Mouse (Mus musculus): Measurements from ENCODE around the gene Sestd1. TPM values are rescaled to one million over a fixed set of nuclear protein-coding genes. Genes with fewer than 3 reads are reported as not detected.

The Sestd1 gene
- polyA plus RNA-seq, 1 experiment from 2014 or later, result 15.2 TPM

DNA sequence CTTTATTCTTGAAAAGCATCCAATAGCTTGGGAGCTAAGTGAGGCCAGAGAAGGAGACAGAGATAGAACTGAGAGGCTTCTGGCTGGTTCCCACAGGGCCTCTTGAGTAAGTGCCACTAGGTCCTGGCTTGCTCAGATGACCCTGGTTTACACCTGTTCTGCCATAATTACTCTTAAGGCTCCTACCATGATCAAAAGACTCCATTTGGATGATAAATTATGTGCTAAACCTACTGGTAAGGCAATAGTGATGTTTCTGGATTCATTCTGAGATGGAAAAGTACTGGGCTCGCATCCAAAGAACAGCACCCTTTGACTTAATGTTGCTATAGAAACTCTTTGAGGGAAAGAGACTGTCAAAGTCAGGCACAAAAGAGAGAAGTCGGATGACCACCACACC, 106.1 kb downstream of the Sestd1 start:
- Histone ChIP-seq H3K4me1 (ENCODE audit: control insufficient read depth in 2 of 2, insufficient read depth in 2 of 2, low read length in 2 of 2) (peaks cover 27 to 68% of the 10 kb centered on the region in 2 experiments), H3K27ac (replicated peaks in 1 of 2; ENCODE audit: control insufficient read depth in 1 of 2, insufficient read depth in 1 of 2, low read depth in 2 of 2, low read length in 2 of 2) (peak overlapping the region; percentile 67 to 99; a peak in 3 of 4 replicates), H3K4me3 (ENCODE audit: control insufficient read depth in 1 of 2, insufficient read depth in 1 of 2, low read depth in 1 of 2, low read length in 2 of 2) (no peak overlapping the region), H3K9ac (ENCODE audit: low read length) (no peak overlapping the region), H3K9me3 (ENCODE audit: control insufficient read depth, low read length) (no peaks in the 10 kb centered on the region), H3K36me3 (ENCODE audit: control insufficient read depth, insufficient read depth, low read length) (no peaks in the 10 kb centered on the region), H3K4me2 (ENCODE audit: low read length) (peak overlapping the region; percentile 3; the same call in 1 of the 2 replicates), H3K27me3 (ENCODE audit: control insufficient read depth, insufficient read depth, low read length) (no peaks in the 10 kb centered on the region)
- WGBS, result 66% methylated on average over 2 of the region's 2 CpGs
- no peak for ATAC-seq (ENCODE audit: insufficient number of reproducible peaks, insufficient read depth, low FRiP score, low read depth)

DNA sequence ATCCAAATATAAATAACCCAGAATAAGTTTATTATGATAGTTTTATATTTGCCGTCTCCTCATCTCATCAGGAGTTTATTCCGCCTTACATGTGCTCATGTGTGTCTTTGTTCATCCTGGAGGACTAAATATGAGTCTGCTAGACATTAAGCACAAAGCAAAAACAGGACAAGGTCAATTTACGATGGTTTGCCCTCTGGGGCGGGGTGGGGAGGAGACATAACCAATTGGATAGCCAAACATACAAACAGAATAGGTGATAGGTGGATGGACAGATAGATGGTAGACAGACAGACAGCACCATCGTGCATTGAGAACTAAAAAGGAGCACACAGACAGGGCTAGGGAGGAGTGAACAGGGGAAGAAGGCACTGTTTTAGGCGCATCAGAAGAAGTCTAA, 106.6 kb downstream of the Sestd1 start:
- no peak overlapping the region for H3K4me3 ChIP-seq (ENCODE audit: control insufficient read depth in 1 of 2, insufficient read depth in 1 of 2, low read depth in 1 of 2, low read length in 2 of 2)
- H3K27me3 ChIP-seq (ENCODE audit: control insufficient read depth, insufficient read depth, low read length), result no peaks in the 10 kb centered on the region
- H3K4me1 ChIP-seq (ENCODE audit: control insufficient read depth in 2 of 2, insufficient read depth in 2 of 2, low read length in 2 of 2), result peaks cover 27 to 68% of the 10 kb centered on the region in 2 experiments
- H3K9ac ChIP-seq (ENCODE audit: low read length), result no peak overlapping the region; the same call in 1 of the 2 replicates
- ATAC-seq (ENCODE audit: insufficient number of reproducible peaks, insufficient read depth, low FRiP score, low read depth), result no peak
- no peaks in the 10 kb centered on the region for H3K9me3 ChIP-seq (ENCODE audit: control insufficient read depth, low read length)
- peak overlapping the region; percentile 67 to 99; a peak in 3 of 4 replicates for H3K27ac ChIP-seq (replicated peaks in 1 of 2; ENCODE audit: control insufficient read depth in 1 of 2, insufficient read depth in 1 of 2, low read depth in 2 of 2, low read length in 2 of 2)
- peak overlapping the region; percentile 3; the same call in 1 of the 2 replicates for H3K4me2 ChIP-seq (ENCODE audit: low read length)
- no peaks in the 10 kb centered on the region for H3K36me3 ChIP-seq (ENCODE audit: control insufficient read depth, insufficient read depth, low read length)
- 70% methylated on average over 6 of the region's 6 CpGs for WGBS

DNA sequence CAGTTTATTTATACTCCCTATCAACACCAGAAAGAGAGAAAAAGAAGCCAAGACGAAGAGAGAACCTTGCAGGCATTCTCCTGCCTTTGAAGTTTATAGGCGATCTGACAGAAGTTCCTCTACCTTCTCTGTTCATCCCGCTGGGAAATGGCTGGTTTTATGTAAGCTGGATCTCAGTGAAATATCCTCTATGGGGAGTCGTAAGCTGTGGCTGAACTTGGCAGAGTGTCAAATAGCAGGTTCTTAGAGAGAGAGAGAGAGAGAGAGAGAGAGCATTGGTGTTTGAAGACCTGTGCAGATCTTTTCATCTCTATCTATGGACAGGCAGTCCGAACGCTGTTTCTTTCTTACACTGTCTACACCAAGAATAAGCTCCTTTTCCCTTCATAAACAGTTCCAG, 107.0 kb downstream of the Sestd1 start:
- peak overlapping the region; percentile 15; the same call in 1 of the 2 replicates for H3K4me2 ChIP-seq (ENCODE audit: low read length)
- H3K9me3 ChIP-seq (ENCODE audit: control insufficient read depth, low read length), result no peaks in the 10 kb centered on the region
- H3K27me3 ChIP-seq (ENCODE audit: control insufficient read depth, insufficient read depth, low read length), result no peaks in the 10 kb centered on the region
- ATAC-seq (ENCODE audit: insufficient number of reproducible peaks, insufficient read depth, low FRiP score, low read depth), result no peak
- H3K4me3 ChIP-seq (ENCODE audit: control insufficient read depth in 1 of 2, insufficient read depth in 1 of 2, low read depth in 1 of 2, low read length in 2 of 2), result no peak overlapping the region
- H3K4me1 ChIP-seq (ENCODE audit: control insufficient read depth in 2 of 2, insufficient read depth in 2 of 2, low read length in 2 of 2), result peaks cover 29 to 68% of the 10 kb centered on the region in 2 experiments
- peaks cover 2% of the 10 kb centered on the region for H3K36me3 ChIP-seq (ENCODE audit: control insufficient read depth, insufficient read depth, low read length)
- H3K9ac ChIP-seq (ENCODE audit: low read length), result 0 out of 2 replicates have a peak overlapping the region, but pooled peaks have one; percentile 26
- peak overlapping the region; percentile 69 to 99; a peak in 3 of 4 replicates for H3K27ac ChIP-seq (replicated peaks in 1 of 2; ENCODE audit: control insufficient read depth in 1 of 2, insufficient read depth in 1 of 2, low read depth in 2 of 2, low read length in 2 of 2)
- WGBS, result 30% methylated on average over 6 of the region's 6 CpGs

DNA sequence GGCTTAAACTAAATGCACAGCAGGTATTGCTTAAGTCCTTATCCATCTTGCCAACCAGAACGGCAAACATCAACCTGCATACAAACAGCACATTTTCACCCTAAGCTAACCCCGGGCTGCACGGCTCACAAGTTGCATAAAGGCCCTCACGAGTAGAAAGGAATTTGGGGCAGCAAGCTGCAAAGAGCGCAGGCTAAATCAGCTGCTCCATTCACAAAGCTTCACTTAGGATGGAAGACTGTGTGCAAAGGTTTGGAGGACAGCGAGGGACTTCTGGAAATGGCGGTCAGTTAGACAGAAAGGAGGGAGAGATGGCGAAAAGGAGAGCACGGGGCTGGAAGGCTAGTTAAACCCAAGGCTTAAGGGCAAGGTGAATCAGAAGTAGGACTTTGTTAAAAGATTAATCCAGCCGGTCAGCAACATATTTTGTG, 108.1 kb downstream of the Sestd1 start:
- Histone ChIP-seq H3K4me1 (ENCODE audit: control insufficient read depth in 2 of 2, insufficient read depth in 2 of 2, low read length in 2 of 2) (peaks cover 34 to 74% of the 10 kb centered on the region in 2 experiments), H3K4me3 (ENCODE audit: control insufficient read depth in 1 of 2, insufficient read depth in 1 of 2, low read depth in 1 of 2, low read length in 2 of 2) (peak overlapping the region in 1 of 2 experiments; percentile 13; a peak in 1 of 4 replicates), H3K4me2 (ENCODE audit: low read length) (peak overlapping the region; percentile 82), H3K36me3 (ENCODE audit: control insufficient read depth, insufficient read depth, low read length) (peaks cover 13% of the 10 kb centered on the region), H3K27me3 (ENCODE audit: control insufficient read depth, insufficient read depth, low read length) (no peaks in the 10 kb centered on the region), H3K9ac (ENCODE audit: low read length) (peak overlapping the region; percentile 70), H3K27ac (replicated peaks in 1 of 2; ENCODE audit: control insufficient read depth in 1 of 2, insufficient read depth in 1 of 2, low read depth in 2 of 2, low read length in 2 of 2) (peak overlapping the region; percentile 84 to 99), H3K9me3 (ENCODE audit: control insufficient read depth, low read length) (no peaks in the 10 kb centered on the region)
- no peak for ATAC-seq (ENCODE audit: insufficient number of reproducible peaks, insufficient read depth, low FRiP score, low read depth)
- WGBS, result 28% methylated on average over 10 of the region's 10 CpGs

DNA sequence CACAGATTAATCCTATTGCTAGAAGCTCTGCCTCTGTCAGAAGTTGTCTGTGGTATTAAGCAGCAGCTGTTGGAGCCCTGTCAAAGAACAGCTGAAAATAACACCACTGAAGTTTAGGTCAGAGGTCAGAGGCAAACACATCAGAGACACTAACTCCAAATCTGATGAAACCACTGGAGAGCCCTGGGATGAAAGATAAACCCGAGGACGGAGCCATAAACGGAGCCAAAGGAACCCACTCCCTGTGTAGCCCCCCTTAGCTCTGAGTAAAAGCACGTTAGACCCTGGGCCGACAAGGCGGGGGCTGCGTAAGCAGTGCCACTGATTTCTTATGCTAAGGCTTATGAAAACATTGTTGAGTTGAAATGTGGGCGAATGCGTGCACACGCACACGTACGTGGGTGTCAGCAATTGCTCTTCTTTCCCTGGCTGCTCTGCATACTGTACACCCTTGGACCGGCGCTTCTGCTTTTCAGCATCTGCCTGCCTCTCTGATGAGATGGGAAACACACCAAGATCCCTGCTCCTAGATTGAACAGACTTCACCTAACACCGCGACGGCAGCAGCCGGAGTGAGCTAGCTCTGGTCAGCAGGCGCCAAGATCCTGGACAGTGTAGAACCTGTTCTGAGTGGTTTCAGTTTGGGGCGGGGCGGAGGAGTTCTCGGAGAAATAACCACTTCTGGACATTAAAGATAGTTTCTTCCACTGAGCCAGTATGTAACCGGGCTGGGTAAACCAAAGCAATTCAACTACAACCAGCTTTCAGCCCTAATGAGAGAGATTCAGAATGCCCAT, 108.8 kb downstream of the Sestd1 start:
- H3K4me1 ChIP-seq (ENCODE audit: control insufficient read depth in 2 of 2, insufficient read depth in 2 of 2, low read length in 2 of 2), result peaks cover 32 to 76% of the 10 kb centered on the region in 2 experiments
- peak overlapping the region; percentile 4 to 13; a peak in 2 of 4 replicates for H3K4me3 ChIP-seq (ENCODE audit: control insufficient read depth in 1 of 2, insufficient read depth in 1 of 2, low read depth in 1 of 2, low read length in 2 of 2)
- 0 out of 2 replicates have a peak, but pooled peaks have one; percentile 19 for ATAC-seq (ENCODE audit: insufficient number of reproducible peaks, insufficient read depth, low FRiP score, low read depth)
- 11% methylated on average over 23 of the region's 23 CpGs for WGBS
- H3K36me3 ChIP-seq (ENCODE audit: control insufficient read depth, insufficient read depth, low read length), result peaks cover 20% of the 10 kb centered on the region
- no peaks in the 10 kb centered on the region for H3K9me3 ChIP-seq (ENCODE audit: control insufficient read depth, low read length)
- H3K27ac ChIP-seq (replicated peaks in 1 of 2; ENCODE audit: control insufficient read depth in 1 of 2, insufficient read depth in 1 of 2, low read depth in 2 of 2, low read length in 2 of 2), result peak overlapping the region; percentile 84 to 99
- H3K27me3 ChIP-seq (ENCODE audit: control insufficient read depth, insufficient read depth, low read length), result no peaks in the 10 kb centered on the region
- peak overlapping the region; percentile 82 for H3K4me2 ChIP-seq (ENCODE audit: low read length)
- peak overlapping the region; percentile 70 for H3K9ac ChIP-seq (ENCODE audit: low read length)

DNA sequence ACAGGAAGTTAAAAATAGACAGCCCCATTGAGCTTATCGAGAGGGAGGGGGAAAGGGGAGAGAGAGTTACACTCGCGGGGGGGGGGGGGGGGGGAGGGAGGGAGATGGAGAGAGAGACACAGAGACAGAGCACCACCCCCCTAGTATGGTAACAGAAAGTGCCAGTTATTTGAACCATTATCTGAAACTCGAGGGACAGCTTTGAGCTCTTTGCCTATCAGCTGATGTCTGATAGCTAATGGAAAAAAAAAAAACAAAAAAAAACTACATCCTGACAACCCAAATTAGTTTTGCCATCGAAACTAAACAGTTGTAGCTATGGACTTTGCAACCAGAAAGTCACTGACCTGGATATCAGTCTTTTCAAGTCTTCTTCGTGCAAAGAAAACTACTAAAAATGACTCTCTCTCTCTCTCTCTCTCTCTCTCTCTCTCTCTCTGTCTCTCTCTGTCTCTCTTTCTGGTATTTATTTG, 109.7 kb downstream of the Sestd1 start, which contains the start of gene Ccdc141:
TSS of gene Ccdc141 (minus strand) at position 4 of the 473 bp plus-strand sequence.
- ATAC-seq (ENCODE audit: insufficient number of reproducible peaks, insufficient read depth, low FRiP score, low read depth), result no peak
- Histone ChIP-seq H3K4me1 (ENCODE audit: control insufficient read depth in 2 of 2, insufficient read depth in 2 of 2, low read length in 2 of 2) (peaks cover 30 to 75% of the 10 kb centered on the region in 2 experiments), H3K27me3 (ENCODE audit: control insufficient read depth, insufficient read depth, low read length) (no peaks in the 10 kb centered on the region), H3K27ac (replicated peaks in 1 of 2; ENCODE audit: control insufficient read depth in 1 of 2, insufficient read depth in 1 of 2, low read depth in 2 of 2, low read length in 2 of 2) (peak within 1 kb of the TSS; percentile 97 to 99), H3K9me3 (ENCODE audit: control insufficient read depth, low read length) (no peaks in the 10 kb centered on the region), H3K36me3 (ENCODE audit: control insufficient read depth, insufficient read depth, low read length) (peaks cover 29% of the 10 kb centered on the region), H3K9ac (ENCODE audit: low read length) (peak within 1 kb of the TSS; percentile 94), H3K4me3 (ENCODE audit: control insufficient read depth in 1 of 2, insufficient read depth in 1 of 2, low read depth in 1 of 2, low read length in 2 of 2) (peak within 1 kb of the TSS; percentile 77 to 90), H3K4me2 (ENCODE audit: low read length) (peak within 1 kb of the TSS; percentile 82)
- WGBS, result 1% methylated on average over 5 of the region's 6 CpGs

DNA sequence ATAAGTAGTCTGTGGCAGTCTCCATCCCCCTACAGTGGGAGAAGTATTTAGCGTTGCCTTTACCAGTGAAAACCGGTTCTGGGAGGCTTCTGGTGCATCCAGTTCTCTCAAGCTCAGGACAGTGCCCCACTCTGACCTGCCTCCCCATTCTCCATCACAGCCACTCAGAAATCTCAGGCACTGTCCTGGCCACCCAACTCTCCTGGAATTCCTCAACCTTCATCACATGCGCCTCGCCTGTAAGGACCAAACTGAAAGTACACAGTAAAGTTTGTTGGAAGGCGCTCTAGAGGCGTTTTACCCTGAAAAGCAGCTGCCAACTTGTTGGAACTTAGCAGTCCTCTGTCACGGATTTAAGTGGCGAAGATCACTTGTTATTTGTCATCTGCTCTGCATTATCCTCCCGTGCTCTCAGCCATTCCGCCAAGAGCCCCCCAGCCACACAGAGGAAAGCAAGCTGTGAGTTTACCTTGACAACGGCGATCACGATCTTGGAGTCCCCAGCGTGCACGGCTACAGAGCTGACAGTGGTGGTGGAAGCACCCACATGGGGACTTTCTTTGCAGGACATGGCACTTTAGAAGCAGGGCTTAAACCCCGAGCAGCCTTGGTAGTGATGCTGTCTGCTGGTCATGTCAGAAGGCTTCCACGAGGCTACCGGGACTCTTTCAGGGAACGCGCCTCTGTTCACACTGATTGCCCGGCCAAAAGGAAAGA, 110.3 kb downstream of the Sestd1 start:
- Histone ChIP-seq H3K9me3 (ENCODE audit: control insufficient read depth, low read length) (no peaks in the 10 kb centered on the region), H3K4me2 (ENCODE audit: low read length) (peak overlapping the region; percentile 82), H3K36me3 (ENCODE audit: control insufficient read depth, insufficient read depth, low read length) (peaks cover 31% of the 10 kb centered on the region), H3K4me1 (ENCODE audit: control insufficient read depth in 2 of 2, insufficient read depth in 2 of 2, low read length in 2 of 2) (peaks cover 30 to 74% of the 10 kb centered on the region in 2 experiments), H3K27me3 (ENCODE audit: control insufficient read depth, insufficient read depth, low read length) (no peaks in the 10 kb centered on the region), H3K4me3 (ENCODE audit: control insufficient read depth in 1 of 2, insufficient read depth in 1 of 2, low read depth in 1 of 2, low read length in 2 of 2) (peak overlapping the region; percentile 77 to 90), H3K9ac (ENCODE audit: low read length) (peak overlapping the region; percentile 94), H3K27ac (replicated peaks in 1 of 2; ENCODE audit: control insufficient read depth in 1 of 2, insufficient read depth in 1 of 2, low read depth in 2 of 2, low read length in 2 of 2) (peak overlapping the region; percentile 97 to 99)
- peak; percentile 71 for ATAC-seq (ENCODE audit: insufficient number of reproducible peaks, insufficient read depth, low FRiP score, low read depth)
- WGBS, result under 1% methylated on average over 21 of the region's 21 CpGs
